Mouse (Mus musculus) urinary bladder, postnatal 4 days (tissue): ENCODE results near the gene Opn1sw.
A peak's percentile ranks its signal among the peaks of the same experiment; 100 is the strongest.

Experiments used
- DNase-seq, 2 experiments: peaks; one replicate each; pipeline ENCODE4 v3.0.0; 2021 to 2022; ENCODE audit warnings: low spot score in 2 of 2

Gene Opn1sw

GRCm38 (mm10) chr6:29388052-29388518, at the start of gene Opn1sw:
TSS of gene Opn1sw (minus strand) at chr6:29388468.
- DNase-seq, result no peak

GRCm38 (mm10) chr6:29436461-29436934, 48.2 kb upstream of the Opn1sw start:
- DNase-seq, result peak in 1 of 2 experiments; percentile 49

GRCm38 (mm10) chr6:29435940-29436451, 47.7 kb upstream of the Opn1sw start:
- peak in 1 of 2 experiments; percentile 54 for DNase-seq

GRCm38 (mm10) chr6:29434911-29435691, 46.8 kb upstream of the Opn1sw start:
- DNase-seq, result peak in 1 of 2 experiments; percentile 79

- peak in 1 of 2 experiments; percentile 58 for DNase-seq
Observed at GRCm38 (mm10) chr6:29433804-29434795, 45.8 kb upstream of the Opn1sw start.

- DNase-seq, result peak in 1 of 2 experiments; percentile 56
Observed at GRCm38 (mm10) chr6:29433038-29433803, 45.0 kb upstream of the Opn1sw start, which contains the start of gene Flnc. TSS of gene Flnc (plus strand) at chr6:29433256.

GRCm38 (mm10) chr6:29432676-29433037, 44.4 kb upstream of the Opn1sw start:
- DNase-seq, result no peak

GRCm38 (mm10) chr6:29432156-29432555, 43.9 kb upstream of the Opn1sw start:
- DNase-seq, result no peak

- no peak for DNase-seq
Observed at GRCm38 (mm10) chr6:29431473-29431872, 43.2 kb upstream of the Opn1sw start.

GRCm38 (mm10) chr6:29430681-29431420, 42.6 kb upstream of the Opn1sw start:
- DNase-seq, result no peak

- no peak for DNase-seq
Observed at GRCm38 (mm10) chr6:29428171-29428570, 39.9 kb upstream of the Opn1sw start.

- no peak for DNase-seq
Observed at GRCm38 (mm10) chr6:29426331-29426730, 38.1 kb upstream of the Opn1sw start.

- DNase-seq, result no peak
Observed at GRCm38 (mm10) chr6:29425118-29425517, 36.9 kb upstream of the Opn1sw start.

- DNase-seq, result no peak
Observed at GRCm38 (mm10) chr6:29420596-29420995, 32.3 kb upstream of the Opn1sw start.

GRCm38 (mm10) chr6:29415446-29415845, 27.2 kb upstream of the Opn1sw start:
- DNase-seq, result no peak

- DNase-seq, result no peak
Observed at GRCm38 (mm10) chr6:29406412-29406811, 18.1 kb upstream of the Opn1sw start.

- DNase-seq, result peak in 1 of 2 experiments; percentile 68
Observed at GRCm38 (mm10) chr6:29402693-29403342, 14.6 kb upstream of the Opn1sw start.

GRCm38 (mm10) chr6:29399851-29400250, 11.6 kb upstream of the Opn1sw start:
- no peak for DNase-seq

- DNase-seq, result no peak
Observed at GRCm38 (mm10) chr6:29397575-29397974, 9.3 kb upstream of the Opn1sw start.
